Mouse (Mus musculus) lung, adult 2 months (tissue): ENCODE data around the gene Sec23a.

ENCODE experiments used
- CTCF ChIP-seq: fragments of 200-500 bp; IDR thresholded peaks from 2 replicates; pipeline ENCODE4 v1.5.1; 2011; ENCODE audit warnings: mild to moderate bottlenecking, low read length, control low read depth; ENCODE audit not compliant: insufficient read depth
- POLR2A ChIP-seq: fragments of 200-500 bp; IDR thresholded peaks from 2 replicates; pipeline ENCODE4 v1.6.1; 2011; ENCODE audit warnings: low read depth, mild to moderate bottlenecking, control low read depth, low read length, borderline replicate concordance; ENCODE audit errors: extremely low read depth

DNA sequence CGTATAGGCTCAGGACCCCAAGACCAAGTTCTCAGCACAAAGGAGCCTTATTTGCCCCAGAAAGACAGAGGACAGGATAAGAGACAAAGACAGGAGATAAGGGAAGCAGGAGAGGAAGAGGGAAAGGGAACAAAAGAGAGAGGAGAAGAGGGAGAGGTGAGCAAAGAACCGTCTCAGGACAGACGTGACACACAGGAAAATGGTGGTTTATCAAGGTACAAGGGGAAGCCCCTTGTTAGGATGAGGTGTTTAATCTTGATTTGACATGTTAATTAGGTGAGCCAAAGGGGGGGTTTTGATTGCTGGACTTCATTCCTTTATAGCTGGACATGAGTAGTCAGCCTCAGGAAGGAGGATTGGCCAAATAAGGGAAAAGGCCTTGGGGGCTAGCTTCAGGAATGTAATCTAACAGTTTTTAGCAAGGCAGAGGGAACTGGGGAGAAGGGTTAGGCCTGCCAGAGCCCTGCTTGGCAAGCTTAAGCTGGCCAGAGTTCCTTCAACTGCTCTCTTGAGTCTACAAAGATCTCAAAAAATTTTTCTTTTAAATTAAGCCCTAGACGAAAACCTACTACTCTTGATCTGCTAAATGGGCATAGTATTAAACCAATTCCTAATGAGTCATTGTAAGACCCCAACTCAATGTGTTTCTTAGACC lies 43.5 kb upstream of the Sec23a start:
- no peak for TF ChIP-seq CTCF
- no peak for TF ChIP-seq POLR2A
